Mouse (Mus musculus) hindbrain, embryonic 11.5 days (tissue): ENCODE results near the gene Ugt1a10. TPM values are rescaled to one million over a fixed set of nuclear protein-coding genes. Genes with fewer than 3 reads are reported as not detected.
"Not testable (repeated sequence)": the region's sequence is repeated elsewhere in the genome, so short reads cannot be mapped to it uniquely, and the experiment has no call there.

Source experiments
- ATAC-seq: fragments of 200-750 bp; cut with Nextera tagmentation; 2 replicates; pipeline ENCODE4 v1.8.0; 2017; ENCODE audit warnings: mild to moderate bottlenecking, moderate TSS enrichment, moderate library complexity; ENCODE audit not compliant: low FRiP score
- DNase-seq: peaks from one replicate; pipeline ENCODE4 v3.0.0-alpha.2; 2015; ENCODE audit warnings: low spot score
- H3K27ac ChIP-seq: fragments of 300-500 bp; sonication (generic); 2 replicates; pipeline ENCODE4 v1.5.1; 2014; ENCODE audit warnings: mild to moderate bottlenecking, low read depth, low read length
- H3K27me3 ChIP-seq: fragments of 300-500 bp; sonication (generic); 2 replicates; pipeline ENCODE4 v1.6.1; 2014; ENCODE audit warnings: mild to moderate bottlenecking, low read length, moderate library complexity, mixed read lengths; ENCODE audit not compliant: control insufficient read depth, insufficient read depth
- H3K36me3 ChIP-seq: fragments of 300-500 bp; sonication (generic); 2 replicates; pipeline ENCODE4 v1.6.1; 2014; ENCODE audit warnings: mild to moderate bottlenecking, low read length, moderate library complexity, mixed read lengths; ENCODE audit not compliant: control insufficient read depth, insufficient read depth
- H3K4me1 ChIP-seq: fragments of 300-500 bp; sonication (generic); replicated peaks from 2 replicates; pipeline ENCODE4 v1.6.1; 2014; ENCODE audit warnings: low read length, mixed read lengths; ENCODE audit not compliant: control insufficient read depth, insufficient read depth
- H3K4me2 ChIP-seq: fragments of 300-500 bp; sonication (generic); replicated peaks from 2 replicates; pipeline ENCODE4 v1.6.1; 2014; ENCODE audit warnings: mild to moderate bottlenecking, low read depth, low read length
- H3K4me3 ChIP-seq: fragments of 300-500 bp; sonication (generic); 2 replicates; pipeline ENCODE4 v1.5.1; 2014; ENCODE audit warnings: low read depth, low read length
- H3K9ac ChIP-seq: fragments of 300-500 bp; sonication (generic); 2 replicates; pipeline ENCODE4 v1.6.1; 2014; ENCODE audit warnings: low read depth, low read length
- H3K9me3 ChIP-seq: fragments of 300-500 bp; sonication (generic); 2 replicates; pipeline ENCODE4 v1.6.1; 2016; ENCODE audit warnings: low read length; ENCODE audit not compliant: control insufficient read depth
- WGBS: fragments of 180-500 bp; shearing (Covaris S2); extraction: QIAGEN DNeasy Blood & Tissue Kit; methylation state at CpG from one replicate; pipeline ENCODE4 v1.1.7; 2014; 5-methylcytosine and 5-hydroxymethylcytosine counted together
- polyA plus RNA-seq: library from polyadenylated mRNA; unstranded; fragments of >200 nt; fragmentation: Nextera tagmentation; extraction: Ambion mirVana; gene quantifications from 2 replicates; pipeline ENCODE4 v1.2.1, GENCODE M21; 2014

Gene Ugt1a10
- polyA plus RNA-seq, 1 experiment from 2014 or later: not detected

GRCm38 (mm10) chr1:88140492-88140891 lies 85.3 kb downstream of the Ugt1a10 start:
- H3K4me1 ChIP-seq, H3K27ac ChIP-seq, H3K9ac ChIP-seq, DNase-seq, H3K9me3 ChIP-seq, H3K4me2 ChIP-seq, H3K27me3 ChIP-seq, ATAC-seq, H3K4me3 ChIP-seq, H3K36me3 ChIP-seq: not testable (repeated sequence)
- 46% methylated on average over 1 of the region's 1 CpGs for WGBS

GRCm38 (mm10) chr1:88143966-88144675 lies 88.9 kb downstream of the Ugt1a10 start:
- peak; percentile 50 for DNase-seq
- not testable (repeated sequence) for ATAC-seq, H3K4me2 ChIP-seq, H3K4me1 ChIP-seq, H3K4me3 ChIP-seq, H3K27ac ChIP-seq, H3K9ac ChIP-seq, H3K27me3 ChIP-seq, H3K9me3 ChIP-seq, H3K36me3 ChIP-seq
- 1% methylated on average over 5 of the region's 5 CpGs for WGBS

GRCm38 (mm10) chr1:88145278-88145677 lies 90.1 kb downstream of the Ugt1a10 start:
- 65% methylated on average over 2 of the region's 2 CpGs for WGBS
- not testable (repeated sequence) for H3K9ac ChIP-seq, H3K4me1 ChIP-seq, H3K27ac ChIP-seq, H3K36me3 ChIP-seq, ATAC-seq, H3K4me2 ChIP-seq, H3K27me3 ChIP-seq, H3K9me3 ChIP-seq, H3K4me3 ChIP-seq
- DNase-seq: peak; percentile 27

- H3K27ac ChIP-seq, H3K4me1 ChIP-seq, H3K4me3 ChIP-seq, H3K36me3 ChIP-seq, DNase-seq, H3K9me3 ChIP-seq, ATAC-seq, H3K27me3 ChIP-seq, H3K4me2 ChIP-seq, H3K9ac ChIP-seq: not testable (repeated sequence)
- 58% methylated on average over 2 of the region's 2 CpGs for WGBS
Observed at GRCm38 (mm10) chr1:88150133-88150532, 94.9 kb downstream of the Ugt1a10 start.

GRCm38 (mm10) chr1:88158430-88158829 lies 103.2 kb downstream of the Ugt1a10 start:
- 90% methylated on average over 2 of the region's 2 CpGs for WGBS
- H3K4me2 ChIP-seq: no peak overlapping the region
- no peaks in the 10 kb centered on the region for H3K36me3 ChIP-seq
- no peak overlapping the region for H3K27ac ChIP-seq
- no peak for DNase-seq
- no peak overlapping the region for H3K9ac ChIP-seq
- no peak overlapping the region for H3K4me3 ChIP-seq
- H3K9me3 ChIP-seq: no peaks in the 10 kb centered on the region
- no peak for ATAC-seq
- H3K4me1 ChIP-seq: no peaks in the 10 kb centered on the region
- no peaks in the 10 kb centered on the region for H3K27me3 ChIP-seq

- no peak within 1 kb of the TSS for H3K4me2 ChIP-seq
- H3K9me3 ChIP-seq: no peaks in the 10 kb centered on the region
- no peak for DNase-seq
- H3K36me3 ChIP-seq: no peaks in the 10 kb centered on the region
- H3K27me3 ChIP-seq: no peaks in the 10 kb centered on the region
- H3K4me1 ChIP-seq: no peaks in the 10 kb centered on the region
- ATAC-seq: no peak
- no peak within 1 kb of the TSS for H3K4me3 ChIP-seq
- 78% methylated on average over 5 of the region's 5 CpGs for WGBS
- H3K9ac ChIP-seq: no peak within 1 kb of the TSS
- no peak within 1 kb of the TSS for H3K27ac ChIP-seq
Observed at GRCm38 (mm10) chr1:88165711-88166110, 110.5 kb downstream of the Ugt1a10 start, which contains the start of gene Ugt1a5. Gene Ugt1a5 (plus strand): TSS chr1:88166012.

- H3K4me2 ChIP-seq, H3K27me3 ChIP-seq, H3K9me3 ChIP-seq, H3K4me1 ChIP-seq, H3K27ac ChIP-seq, ATAC-seq, DNase-seq, H3K36me3 ChIP-seq, H3K9ac ChIP-seq, H3K4me3 ChIP-seq: not testable (repeated sequence)
- WGBS: 93% methylated on average over 5 of the region's 7 CpGs
Observed at GRCm38 (mm10) chr1:88172190-88172589, 117.0 kb downstream of the Ugt1a10 start.

- Histone ChIP-seq H3K4me3 (no peak overlapping the region), H3K36me3 (no peaks in the 10 kb centered on the region), H3K9me3 (no peaks in the 10 kb centered on the region; the same call in 1 of the 2 replicates), H3K4me1 (no peaks in the 10 kb centered on the region), H3K4me2 (no peak overlapping the region), H3K27ac (no peak overlapping the region), H3K27me3 (no peaks in the 10 kb centered on the region), H3K9ac (no peak overlapping the region)
- 69% methylated on average over 1 of the region's 1 CpGs for WGBS
- DNase-seq: no peak
- ATAC-seq: no peak
Observed at GRCm38 (mm10) chr1:88179657-88180056, 124.5 kb downstream of the Ugt1a10 start.

GRCm38 (mm10) chr1:88186325-88186935 lies 131.2 kb downstream of the Ugt1a10 start:
- no peak overlapping the region for H3K4me2 ChIP-seq
- no peak overlapping the region for H3K27ac ChIP-seq
- H3K27me3 ChIP-seq: no peaks in the 10 kb centered on the region
- WGBS: 83% methylated on average over 5 of the region's 5 CpGs
- ATAC-seq (no peak), DNase-seq (no peak)
- no peaks in the 10 kb centered on the region for H3K9me3 ChIP-seq
- no peak overlapping the region for H3K9ac ChIP-seq
- H3K36me3 ChIP-seq: no peaks in the 10 kb centered on the region
- H3K4me1 ChIP-seq: no peaks in the 10 kb centered on the region
- H3K4me3 ChIP-seq: no peak overlapping the region
